Mouse (Mus musculus) embryo, embryonic 10 days (tissue): ENCODE results near the gene Apol7a.
A peak's percentile ranks its signal among the peaks of the same experiment; 100 is the strongest.
"Not testable (repeated sequence)": the region's sequence is repeated elsewhere in the genome, so short reads cannot be mapped to it uniquely, and the experiment has no call there.

ENCODE experiments used
- DNase-seq: peaks from one replicate; pipeline ENCODE4 v3.0.0-alpha.2; 2015; ENCODE audit warnings: low spot score

Gene Apol7a

GRCm38 (mm10) chr15:77399027-77399426 is at the start of gene Apol7a:
TSS of gene Apol7a (minus strand) at chr15:77399110.
- peak; percentile 48 for DNase-seq

- not testable (repeated sequence) for DNase-seq
Observed at GRCm38 (mm10) chr15:77447392-77447791, 48.5 kb upstream of the Apol7a start, which contains the start of gene Apol7b. TSS of gene Apol7b (minus strand) at chr15:77447492.

DNA sequence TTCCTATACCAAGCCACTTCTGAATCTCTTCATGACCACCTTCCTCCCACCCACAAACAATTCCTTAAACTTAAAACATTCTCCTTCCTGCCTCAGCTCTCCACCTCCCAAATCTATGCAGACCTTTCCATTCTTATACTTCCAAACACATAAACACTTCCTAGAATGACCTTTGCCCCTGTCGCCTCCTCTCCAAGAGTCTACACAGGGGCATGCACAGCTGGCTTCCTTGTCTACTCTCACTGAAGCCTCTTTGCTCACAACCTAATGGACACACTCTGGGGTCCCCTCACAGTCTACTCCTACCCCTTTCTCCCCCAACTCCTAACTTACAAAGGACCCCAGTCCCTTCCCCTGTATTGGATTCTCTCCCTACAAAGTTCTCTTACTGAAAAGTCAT is 46.8 kb upstream of the Apol7a start:
- not testable (repeated sequence) for DNase-seq

GRCm38 (mm10) chr15:77444746-77445145 is 45.8 kb upstream of the Apol7a start:
- DNase-seq = not testable (repeated sequence)

GRCm38 (mm10) chr15:77428690-77429448 is 30.0 kb upstream of the Apol7a start:
- not testable (repeated sequence) for DNase-seq

GRCm38 (mm10) chr15:77422925-77423324 is 24.0 kb upstream of the Apol7a start:
- DNase-seq = not testable (repeated sequence)

- DNase-seq = not testable (repeated sequence)
Observed at GRCm38 (mm10) chr15:77419657-77420056, 20.7 kb upstream of the Apol7a start.

DNA sequence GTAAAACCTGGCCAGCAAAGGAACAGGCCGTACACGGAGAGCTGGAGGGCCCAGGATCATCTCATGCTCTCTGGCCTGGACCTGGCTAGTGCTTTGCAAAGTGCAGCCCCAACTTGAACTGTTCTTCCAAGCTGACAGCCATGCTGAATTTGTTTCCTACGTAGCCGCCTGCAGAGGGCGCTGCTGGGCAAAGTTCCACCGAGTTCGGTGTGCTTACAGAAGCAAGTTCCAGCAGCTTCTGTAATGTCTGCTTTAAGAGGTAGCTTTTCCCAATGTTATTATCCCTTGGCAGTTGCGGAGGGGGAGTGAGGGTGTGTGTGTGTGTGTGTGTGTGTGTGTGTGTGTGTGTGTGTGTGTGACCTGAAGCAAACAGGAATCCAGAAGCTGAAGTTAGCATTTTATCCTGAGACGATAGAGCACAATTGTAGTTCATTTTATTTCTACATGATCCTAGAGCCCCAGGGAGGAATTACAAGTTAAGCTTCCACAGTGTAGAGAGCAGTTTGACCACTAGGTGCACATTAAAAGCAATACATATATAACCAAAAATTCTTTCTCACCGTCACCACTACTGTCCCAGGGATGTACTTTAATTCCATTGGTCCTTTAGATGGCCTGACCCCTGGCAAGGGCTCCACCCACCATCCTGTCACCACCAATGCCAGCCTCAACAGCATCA is 17.9 kb upstream of the Apol7a start:
- not testable (repeated sequence) for DNase-seq

- DNase-seq = not testable (repeated sequence)
Observed at GRCm38 (mm10) chr15:77415653-77416052, 16.7 kb upstream of the Apol7a start.

DNA sequence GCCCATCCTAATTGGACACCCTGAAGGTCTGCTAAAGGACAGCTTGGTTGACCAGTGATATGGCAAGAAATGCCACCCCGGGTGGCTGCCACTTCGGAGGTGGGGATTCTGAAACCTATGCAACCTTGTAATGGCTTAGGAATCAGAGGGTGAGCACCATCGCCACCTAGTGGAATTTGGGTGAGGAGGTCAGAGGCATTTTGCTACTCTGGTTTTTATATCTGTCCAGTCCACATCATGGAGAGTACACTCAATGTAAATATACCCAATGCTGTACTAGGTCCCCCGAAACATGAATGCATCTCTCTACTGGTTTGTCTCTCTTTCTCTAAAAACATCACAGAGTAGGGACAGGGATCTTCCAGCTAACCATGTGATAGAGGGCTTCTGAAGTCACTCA is 13.8 kb upstream of the Apol7a start:
- not testable (repeated sequence) for DNase-seq

DNA sequence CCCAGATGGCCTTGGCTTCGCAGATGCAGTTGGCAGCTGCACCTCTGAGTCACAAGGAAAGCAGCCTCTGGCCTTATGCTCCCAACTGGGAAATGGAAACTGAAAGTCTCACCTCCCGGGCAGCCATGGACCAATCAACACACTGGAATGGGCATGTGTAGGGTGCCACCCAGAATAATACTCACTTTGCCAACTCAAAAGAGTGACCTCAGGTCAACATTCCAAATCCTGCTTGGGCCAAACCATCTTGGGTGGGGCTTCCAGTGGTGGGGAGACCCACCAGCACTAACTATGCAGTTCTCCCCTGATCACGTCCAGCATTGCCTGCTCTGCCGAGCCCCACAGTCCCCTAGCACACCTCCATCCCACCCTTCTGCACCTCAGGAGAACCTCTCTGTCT is 12.1 kb upstream of the Apol7a start, which contains the start of gene Apol9a:
Apol9a (minus strand) TSS at position 101 of the 400 bp plus-strand sequence.
- not testable (repeated sequence) for DNase-seq

DNA sequence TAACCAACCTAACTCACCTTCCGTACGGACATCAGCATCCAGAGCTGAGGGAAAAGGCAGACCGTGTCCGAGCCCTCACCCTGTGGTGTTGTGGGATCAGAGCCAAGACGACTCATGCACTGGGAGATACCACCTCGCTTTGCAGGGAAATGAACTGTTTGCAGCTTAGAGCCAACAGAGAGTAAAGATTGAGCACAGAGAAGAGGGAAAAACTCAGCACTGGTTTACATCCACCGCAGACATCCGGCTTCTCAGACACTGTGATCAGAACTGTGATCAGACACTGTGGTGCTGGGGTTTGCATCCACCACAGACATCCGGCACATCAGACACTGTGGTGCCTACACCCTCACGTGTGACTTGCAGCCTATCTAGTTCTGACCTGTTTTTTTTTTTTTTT is 7.5 kb upstream of the Apol7a start:
- DNase-seq = not testable (repeated sequence)

- DNase-seq = not testable (repeated sequence)
Observed at GRCm38 (mm10) chr15:77397450-77398132, 1.3 kb downstream of the Apol7a start.

DNA sequence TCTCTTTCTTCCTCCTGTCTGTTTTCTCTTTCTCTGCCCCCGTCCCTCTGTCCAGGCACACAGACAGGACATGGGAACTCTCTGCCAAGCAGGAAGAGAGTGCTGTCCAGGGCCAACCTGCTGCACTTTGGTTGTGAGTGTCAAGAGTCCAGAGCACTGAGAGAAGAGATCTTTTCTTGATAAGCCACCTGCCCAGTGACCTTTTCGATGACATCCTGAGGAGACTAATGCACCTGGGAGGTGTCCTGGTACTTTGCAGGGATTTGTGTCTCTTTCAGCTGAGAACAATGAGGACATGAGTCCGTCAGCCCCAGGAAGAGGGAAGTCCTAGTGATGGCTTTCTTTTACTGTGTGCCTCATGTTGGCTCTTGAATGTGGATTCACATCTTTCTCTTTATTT is 5.1 kb downstream of the Apol7a start:
- DNase-seq = not testable (repeated sequence)

DNA sequence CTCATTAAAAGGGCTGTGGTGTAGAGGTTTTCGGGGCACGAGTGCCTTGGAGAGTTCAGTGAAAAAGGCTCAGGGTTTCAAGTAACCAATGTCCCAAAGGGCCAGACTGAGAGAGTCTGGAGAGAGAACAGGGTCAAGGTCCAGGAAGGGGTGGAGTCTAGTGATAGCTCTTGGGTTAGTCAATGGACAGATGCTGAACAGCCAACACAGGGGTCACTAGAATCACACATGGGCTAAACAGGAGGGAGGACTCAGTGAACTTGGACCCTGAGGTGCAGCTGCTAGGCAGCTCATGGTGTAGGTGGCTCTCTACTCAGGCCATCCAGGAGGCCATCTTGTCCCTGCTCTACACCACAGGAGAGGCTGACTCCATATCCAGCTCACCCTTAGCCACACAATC is 11.4 kb downstream of the Apol7a start:
- DNase-seq = no peak

DNA sequence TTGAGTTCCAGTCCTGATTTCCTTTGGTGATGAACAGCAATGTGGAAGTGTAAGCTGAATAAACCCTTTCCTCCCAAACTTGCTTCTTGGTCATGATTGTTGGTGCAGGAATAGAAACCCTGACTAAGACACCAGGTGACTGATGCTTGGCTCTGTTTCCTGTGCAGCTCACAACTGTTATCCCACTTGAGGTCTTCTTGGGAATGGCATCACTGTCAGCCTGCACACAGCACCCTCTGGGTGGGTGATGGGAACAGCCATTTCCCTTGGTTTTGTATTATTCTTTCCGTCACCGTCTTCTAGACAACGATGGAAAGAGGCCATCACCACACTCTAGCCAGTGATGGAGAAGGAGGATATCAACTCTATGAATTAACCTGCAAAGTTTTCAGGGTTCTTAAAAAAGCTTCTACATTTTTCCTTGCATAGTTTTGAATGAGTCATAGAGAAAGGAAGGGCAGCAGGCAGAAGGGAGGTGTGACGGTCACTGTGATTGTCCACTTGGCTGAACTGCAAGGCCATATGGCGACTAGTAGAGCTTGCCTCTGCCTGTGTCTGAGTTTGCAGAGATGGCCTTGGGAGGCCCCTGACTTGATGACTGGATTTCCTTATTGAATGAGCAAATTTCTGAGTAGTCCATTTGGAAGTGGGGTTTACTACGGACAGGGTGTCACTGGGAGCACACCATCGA is 14.4 kb downstream of the Apol7a start:
- no peak for DNase-seq

GRCm38 (mm10) chr15:77382880-77383279 is 16.0 kb downstream of the Apol7a start:
- DNase-seq = no peak

GRCm38 (mm10) chr15:77382271-77382850 is 16.5 kb downstream of the Apol7a start:
- DNase-seq = no peak

DNA sequence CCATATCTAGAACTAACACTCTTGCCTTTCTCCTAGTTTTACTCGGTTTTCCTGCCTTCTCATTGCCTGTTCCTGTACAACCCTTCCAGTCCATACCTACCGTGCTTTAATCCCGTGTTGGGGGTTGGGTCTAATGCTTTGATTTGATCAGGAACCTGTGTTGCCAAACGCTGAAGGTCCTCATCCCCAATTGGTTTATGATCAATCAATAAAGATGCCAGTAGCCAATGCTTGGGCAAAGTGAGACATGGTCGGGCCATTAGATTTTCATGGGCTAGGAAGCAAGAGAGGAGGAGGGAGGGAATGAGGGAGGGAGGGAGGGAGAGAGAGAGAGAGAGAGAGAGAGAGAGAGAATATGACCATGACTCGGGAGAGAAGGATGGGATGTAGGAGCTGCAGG is 17.4 kb downstream of the Apol7a start:
- DNase-seq = no peak

DNA sequence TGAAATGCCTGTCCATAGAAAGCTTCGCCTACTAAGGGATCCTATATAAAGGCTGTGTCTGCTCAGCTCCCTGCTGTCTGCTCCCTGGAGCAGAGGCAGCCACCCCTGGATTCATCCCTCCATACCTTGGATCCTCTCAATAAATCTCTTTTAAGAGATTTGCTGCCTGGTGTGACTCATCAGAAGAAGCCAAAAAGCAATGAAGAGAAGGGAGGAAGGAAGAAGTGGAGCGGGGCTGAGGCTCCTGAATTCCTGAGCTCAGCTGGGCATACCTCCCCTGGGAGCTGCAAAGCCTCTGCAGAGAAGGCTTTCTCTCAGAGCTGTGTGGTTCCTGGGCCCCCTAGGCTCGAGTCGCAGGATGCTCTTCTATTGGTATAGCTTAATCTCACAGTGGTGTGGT is 19.0 kb downstream of the Apol7a start:
- DNase-seq = no peak

DNA sequence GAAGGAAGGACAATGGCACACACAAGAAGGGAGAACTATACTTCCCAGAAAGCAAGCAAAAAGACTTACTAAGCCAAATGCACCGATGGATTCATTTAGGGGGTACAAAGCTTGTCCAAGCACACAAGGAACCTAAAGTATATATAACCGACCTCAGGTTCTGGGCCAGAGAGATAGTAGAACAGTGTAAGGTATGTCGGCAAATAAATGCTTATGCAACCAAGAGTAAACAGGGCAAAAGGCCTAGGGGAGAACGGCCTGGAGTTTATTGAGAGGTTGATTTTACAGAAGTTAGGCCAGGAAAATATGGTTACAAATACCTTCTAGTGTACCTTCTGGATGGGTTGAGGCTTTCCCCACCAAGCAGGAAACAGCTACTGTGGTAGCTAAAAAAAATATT is 21.5 kb downstream of the Apol7a start:
- no peak for DNase-seq

DNA sequence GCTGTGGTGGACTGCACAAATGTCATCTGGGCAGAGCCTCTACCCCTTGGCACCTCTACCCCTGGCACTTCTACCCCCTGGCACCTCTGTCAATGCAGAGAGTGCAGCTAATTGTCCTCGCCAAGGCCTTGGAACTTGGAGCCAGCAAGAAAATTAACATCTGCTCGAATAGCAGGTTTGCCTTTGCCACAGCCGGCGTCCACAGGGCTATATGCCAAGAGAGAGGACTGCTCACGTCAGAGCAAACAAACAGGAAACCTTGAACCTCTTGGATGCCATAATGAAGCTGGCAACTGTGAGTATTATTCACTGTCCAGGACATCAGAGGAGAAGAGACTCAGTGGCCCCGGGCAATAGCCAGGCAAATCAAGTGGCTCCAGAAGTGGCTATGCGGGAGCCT is 22.0 kb downstream of the Apol7a start:
- no peak for DNase-seq
